Mouse (Mus musculus): Measurements from ENCODE around the gene Lman2. TPM values are rescaled to one million over a fixed set of nuclear protein-coding genes. Genes with fewer than 3 reads are reported as not detected.

Gene Lman2
- total and polyA plus RNA-seq, 2 experiments from 2014 or later, result 41.3 to 100 TPM

DNA sequence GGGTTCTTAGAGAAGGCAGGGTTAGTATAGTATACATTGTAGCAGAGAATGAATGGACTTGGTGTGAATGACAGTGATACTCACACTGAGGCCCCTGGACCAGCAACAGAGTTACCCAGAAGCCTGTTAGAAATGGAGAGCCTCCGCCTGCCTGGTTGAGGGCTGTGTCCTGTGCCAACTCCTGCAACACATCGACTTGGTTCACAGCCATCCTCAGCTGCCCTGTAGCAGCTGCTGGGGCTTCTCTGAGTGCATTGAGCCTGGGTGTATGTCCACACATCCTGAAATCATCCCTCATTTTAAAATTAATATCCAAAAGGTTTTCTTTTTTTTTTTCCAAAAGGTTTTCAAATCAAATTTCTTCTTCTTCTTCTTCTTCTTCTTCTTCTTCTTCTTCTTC, 13.3 kb upstream of the Lman2 start:
- H3K27ac ChIP-seq (ENCODE audit: low read depth), result no peak overlapping the region
- WGBS, result 43% methylated on average over 2 of the region's 2 CpGs
- no peaks in the 10 kb centered on the region for H3K4me1 ChIP-seq (ENCODE audit: control insufficient read depth, insufficient read depth)
- ATAC-seq (ENCODE audit: insufficient read depth, low read depth) (no peak), DNase-seq (ENCODE audit: low spot score) (no peak)
- H3K9ac ChIP-seq (replicated peaks; ENCODE audit: low read depth, low read length), result no peak overlapping the region
- H3K4me3 ChIP-seq (ENCODE audit: low read depth, low read length), result no peak overlapping the region
- TF ChIP-seq EP300 (IDR thresholded peaks at IDR 0.05; ENCODE audit: low read depth) (no peak), CTCF (IDR thresholded peaks at IDR 0.05; ENCODE audit: low read depth) (no peak)
- H3K36me3 ChIP-seq (replicated peaks; ENCODE audit: control insufficient read depth, insufficient read depth, low read length), result no peaks in the 10 kb centered on the region
- H3K27me3 ChIP-seq (ENCODE audit: control insufficient read depth, insufficient read depth, low read length), result peaks cover 65% of the 10 kb centered on the region
- no peaks in the 10 kb centered on the region for H3K9me3 ChIP-seq (replicated peaks; ENCODE audit: control insufficient read depth, low read length)
- no peak overlapping the region for H3K4me2 ChIP-seq (ENCODE audit: low read depth, low read length)

DNA sequence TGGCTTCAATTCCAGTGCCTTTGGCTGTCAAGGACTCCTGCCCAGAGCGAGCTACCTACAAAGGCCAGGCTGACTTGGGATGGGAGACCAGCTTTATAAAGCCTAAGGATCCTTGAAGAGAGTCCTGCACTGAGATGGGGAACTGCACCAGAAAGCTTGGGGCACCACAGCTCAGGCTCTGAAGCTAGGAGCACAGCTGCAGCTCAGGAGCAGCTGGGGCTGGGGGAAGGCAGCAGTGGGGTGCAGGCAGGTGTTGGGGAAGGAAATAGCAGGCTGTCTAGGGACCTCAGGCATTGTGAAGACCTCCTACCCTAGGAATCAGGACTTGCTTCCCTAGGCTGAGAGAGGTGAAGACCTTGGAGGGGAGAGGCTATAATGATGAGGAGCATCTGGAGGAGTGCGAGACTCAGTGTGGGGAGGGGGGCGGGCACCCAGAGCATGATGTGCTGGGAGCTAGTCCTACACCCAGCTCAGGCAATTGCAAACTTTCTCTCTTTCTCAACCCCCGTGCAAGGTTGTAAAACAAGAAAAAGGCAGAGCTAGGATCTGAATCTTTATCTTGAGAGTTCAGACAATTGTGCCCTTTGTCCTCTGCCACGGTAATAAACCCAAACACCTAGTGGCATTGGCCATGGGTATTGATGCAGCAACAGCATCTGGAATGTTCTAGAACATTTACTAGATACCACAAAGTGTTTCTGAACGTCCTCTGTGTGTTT, 11.8 kb upstream of the Lman2 start:
- TF ChIP-seq EP300 (IDR thresholded peaks at IDR 0.05; ENCODE audit: low read depth) (no peak), CTCF (IDR thresholded peaks at IDR 0.05; ENCODE audit: low read depth) (no peak)
- Histone ChIP-seq H3K9ac (replicated peaks; ENCODE audit: low read depth, low read length) (no peak overlapping the region), H3K4me2 (ENCODE audit: low read depth, low read length) (no peak overlapping the region), H3K27me3 (ENCODE audit: control insufficient read depth, insufficient read depth, low read length) (peaks cover 50% of the 10 kb centered on the region), H3K4me3 (ENCODE audit: low read depth, low read length) (no peak overlapping the region), H3K27ac (ENCODE audit: low read depth) (no peak overlapping the region), H3K36me3 (replicated peaks; ENCODE audit: control insufficient read depth, insufficient read depth, low read length) (no peaks in the 10 kb centered on the region), H3K9me3 (replicated peaks; ENCODE audit: control insufficient read depth, low read length) (no peaks in the 10 kb centered on the region), H3K4me1 (ENCODE audit: control insufficient read depth, insufficient read depth) (no peaks in the 10 kb centered on the region)
- ATAC-seq (ENCODE audit: insufficient read depth, low read depth) (no peak), DNase-seq (ENCODE audit: low spot score) (no peak)
- 47% methylated on average over 6 of the region's 6 CpGs for WGBS

DNA sequence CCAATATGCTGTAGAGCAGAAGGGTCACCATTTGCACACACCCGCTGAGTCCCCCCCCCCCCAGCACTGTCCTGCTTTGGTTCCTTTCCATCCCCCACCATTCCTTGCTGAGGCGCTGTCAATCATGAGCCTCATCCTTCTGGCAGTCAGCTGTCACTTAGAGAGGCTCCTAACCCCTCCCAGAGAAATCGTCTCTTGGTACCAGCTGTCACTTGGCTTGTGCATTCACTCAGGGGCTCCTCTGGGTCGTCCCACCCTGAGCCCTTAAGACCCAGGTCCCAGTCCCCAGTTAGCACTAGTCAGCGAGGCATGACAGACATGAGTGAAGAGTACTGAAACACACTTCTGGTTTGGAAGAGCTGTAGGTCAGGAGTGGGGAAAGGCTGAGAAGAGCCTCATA, 9.2 kb upstream of the Lman2 start:
- no peak for TF ChIP-seq EP300 (IDR thresholded peaks at IDR 0.05; ENCODE audit: low read depth)
- TF ChIP-seq CTCF (IDR thresholded peaks at IDR 0.05; ENCODE audit: low read depth), result no peak
- ATAC-seq (ENCODE audit: insufficient read depth, low read depth) (no peak), DNase-seq (ENCODE audit: low spot score) (no peak)
- Histone ChIP-seq H3K9me3 (replicated peaks; ENCODE audit: control insufficient read depth, low read length) (no peaks in the 10 kb centered on the region), H3K9ac (replicated peaks; ENCODE audit: low read depth, low read length) (no peak overlapping the region), H3K36me3 (replicated peaks; ENCODE audit: control insufficient read depth, insufficient read depth, low read length) (no peaks in the 10 kb centered on the region), H3K4me1 (ENCODE audit: control insufficient read depth, insufficient read depth) (no peaks in the 10 kb centered on the region), H3K4me2 (ENCODE audit: low read depth, low read length) (no peak overlapping the region), H3K27ac (ENCODE audit: low read depth) (no peak overlapping the region), H3K27me3 (ENCODE audit: control insufficient read depth, insufficient read depth, low read length) (peaks cover 28% of the 10 kb centered on the region; the same call in 1 of the 2 replicates), H3K4me3 (ENCODE audit: low read depth, low read length) (no peak overlapping the region)
- WGBS, result 40% methylated on average over 4 of the region's 5 CpGs

DNA sequence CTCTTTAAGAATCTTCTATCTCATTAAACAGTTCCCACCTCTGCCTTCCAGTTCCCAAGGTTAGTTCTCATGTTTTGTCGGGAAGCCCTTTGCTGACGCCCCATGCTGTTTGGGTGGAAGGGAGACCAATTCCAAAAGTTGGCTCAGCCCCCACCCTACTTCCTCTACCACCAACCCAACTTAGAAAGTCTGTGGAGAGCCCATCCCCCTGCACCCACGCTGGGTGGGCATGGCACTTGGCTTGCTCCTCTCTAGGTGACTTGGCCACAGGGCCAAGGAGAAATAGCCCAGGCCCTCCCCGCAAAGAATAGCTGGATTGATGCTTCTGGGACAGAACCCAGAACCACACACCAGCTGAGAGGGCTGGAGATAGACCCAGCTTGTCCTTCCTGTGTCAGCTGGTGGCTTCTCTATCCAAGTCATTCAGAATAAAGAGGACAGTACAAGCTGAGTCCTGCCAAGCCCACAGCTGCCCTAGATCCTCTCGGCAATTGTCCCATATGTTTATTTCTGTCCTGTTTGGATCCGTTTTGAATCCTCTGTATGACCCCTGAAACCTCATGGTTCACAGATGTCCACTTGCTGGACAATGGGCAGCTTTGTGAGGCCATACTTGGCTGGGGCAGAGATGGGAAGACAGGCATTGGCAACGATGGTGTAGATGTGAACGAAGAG, 8.6 kb upstream of the Lman2 start:
- Histone ChIP-seq H3K27ac (ENCODE audit: low read depth) (no peak overlapping the region), H3K9me3 (replicated peaks; ENCODE audit: control insufficient read depth, low read length) (no peaks in the 10 kb centered on the region), H3K27me3 (ENCODE audit: control insufficient read depth, insufficient read depth, low read length) (peaks cover 28% of the 10 kb centered on the region; the same call in 1 of the 2 replicates), H3K4me3 (ENCODE audit: low read depth, low read length) (no peak overlapping the region), H3K4me1 (ENCODE audit: control insufficient read depth, insufficient read depth) (no peaks in the 10 kb centered on the region), H3K9ac (replicated peaks; ENCODE audit: low read depth, low read length) (no peak overlapping the region), H3K36me3 (replicated peaks; ENCODE audit: control insufficient read depth, insufficient read depth, low read length) (no peaks in the 10 kb centered on the region), H3K4me2 (ENCODE audit: low read depth, low read length) (peak overlapping the region; percentile 29; the same call in 1 of the 2 replicates)
- no peak for ATAC-seq (ENCODE audit: insufficient read depth, low read depth)
- TF ChIP-seq CTCF (IDR thresholded peaks at IDR 0.05; ENCODE audit: low read depth) (no peak), EP300 (IDR thresholded peaks at IDR 0.05; ENCODE audit: low read depth) (no peak)
- no peak for DNase-seq (ENCODE audit: low spot score)
- 62% methylated on average over 8 of the region's 8 CpGs for WGBS

DNA sequence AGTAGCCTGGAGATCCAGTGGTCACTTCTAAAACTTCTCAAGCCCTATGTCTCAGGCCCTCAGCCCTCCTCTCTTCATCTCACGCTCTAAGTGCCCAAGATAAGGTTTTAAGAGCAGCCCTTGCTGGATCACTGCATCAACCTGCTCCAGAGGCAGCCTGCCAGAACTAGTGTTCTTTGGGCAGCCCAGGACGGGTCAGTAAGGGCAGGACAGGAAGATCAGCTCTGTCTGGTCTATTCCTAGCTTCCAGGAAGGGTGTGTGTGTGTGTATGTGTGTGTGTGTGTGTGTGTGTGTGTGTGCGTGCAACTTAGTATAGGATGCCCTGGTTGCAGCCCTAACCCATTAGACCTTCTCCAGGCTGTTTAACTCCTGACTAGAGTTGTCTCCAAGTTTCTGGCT, 7.7 kb upstream of the Lman2 start:
- Histone ChIP-seq H3K4me2 (ENCODE audit: low read depth, low read length) (peak overlapping the region; percentile 29), H3K4me3 (ENCODE audit: low read depth, low read length) (peak overlapping the region; percentile 29; the same call in 1 of the 2 replicates), H3K4me1 (ENCODE audit: control insufficient read depth, insufficient read depth) (no peaks in the 10 kb centered on the region), H3K27me3 (ENCODE audit: control insufficient read depth, insufficient read depth, low read length) (peaks cover 23% of the 10 kb centered on the region; the same call in 1 of the 2 replicates), H3K9ac (replicated peaks; ENCODE audit: low read depth, low read length) (no peak overlapping the region), H3K9me3 (replicated peaks; ENCODE audit: control insufficient read depth, low read length) (no peaks in the 10 kb centered on the region), H3K36me3 (replicated peaks; ENCODE audit: control insufficient read depth, insufficient read depth, low read length) (no peaks in the 10 kb centered on the region), H3K27ac (ENCODE audit: low read depth) (no peak overlapping the region)
- ATAC-seq (ENCODE audit: insufficient read depth, low read depth), result peak; percentile 30; the same call in 1 of the 2 replicates
- no peak for DNase-seq (ENCODE audit: low spot score)
- TF ChIP-seq CTCF (IDR thresholded peaks at IDR 0.05; ENCODE audit: low read depth) (no peak), EP300 (IDR thresholded peaks at IDR 0.05; ENCODE audit: low read depth) (no peak)
- 22% methylated on average over 3 of the region's 3 CpGs for WGBS

Measured in heart, postnatal 0 days (tissue).